Mouse (Mus musculus) T-cell, adult 2 months (primary cell): ENCODE results near the gene Acot1.

Experiments
- DNase-seq: peaks from one replicate; pipeline ENCODE4 v3.0.0; 2022; ENCODE audit warnings: low spot score

Gene Acot1

DNA sequence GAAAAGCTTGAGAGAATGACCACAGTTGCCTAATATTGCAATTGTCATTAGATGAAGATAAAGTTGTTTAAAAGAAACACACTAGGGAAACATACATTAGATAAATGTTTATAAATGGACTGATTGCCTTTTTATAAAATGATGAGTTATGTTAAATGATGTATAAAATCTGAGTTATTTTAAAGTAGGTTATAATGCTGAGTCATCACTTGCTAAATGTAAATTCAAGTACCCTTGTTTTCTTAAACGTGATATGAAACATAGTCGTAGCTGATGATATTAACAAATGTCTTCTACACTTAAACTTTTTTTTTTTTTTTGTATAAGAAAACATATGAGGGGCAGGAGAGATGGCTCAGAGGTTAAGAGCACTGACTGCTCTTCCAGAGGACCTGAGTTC is 54.5 kb downstream of the Acot1 start:
- DNase-seq = no peak

DNA sequence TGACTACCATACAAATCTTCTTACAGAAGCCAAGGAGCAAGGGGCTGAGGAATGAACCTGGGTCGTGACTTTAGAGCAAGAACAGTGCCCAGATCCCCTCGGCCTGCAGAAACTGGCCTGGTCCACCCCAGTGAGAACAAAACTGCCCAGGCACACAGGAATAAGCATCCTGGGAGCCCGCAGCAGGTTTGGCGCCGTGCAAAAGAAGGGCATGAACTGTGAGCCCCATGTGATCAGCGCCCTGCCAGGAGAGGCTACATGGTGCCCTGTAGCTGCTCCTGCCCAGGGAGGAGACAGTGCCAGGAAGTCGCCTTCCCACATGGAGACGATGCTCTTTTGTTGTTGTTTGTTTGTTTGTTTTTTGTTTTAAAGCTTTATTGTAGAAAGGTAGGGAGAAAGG is 55.3 kb downstream of the Acot1 start:
- DNase-seq = no peak

DNA sequence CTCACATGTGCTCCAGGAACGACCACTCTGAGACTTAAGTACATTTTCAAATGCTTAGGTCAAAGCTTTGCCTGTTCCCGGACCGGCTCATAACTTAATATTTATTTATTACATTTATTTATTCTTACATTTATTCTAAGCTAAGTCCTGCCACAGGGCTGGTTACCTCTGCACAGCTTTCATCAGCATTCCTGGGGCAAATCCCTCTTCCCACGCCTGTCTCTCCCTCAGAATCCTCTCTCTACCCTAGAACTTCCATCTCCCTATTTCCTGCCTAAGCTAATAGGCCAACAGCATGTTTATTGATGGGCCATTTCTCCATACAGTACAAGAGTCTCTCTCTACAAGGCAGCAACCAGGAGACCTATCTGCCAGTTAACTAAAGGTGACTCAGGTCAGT is 58.5 kb downstream of the Acot1 start:
- no peak for DNase-seq
